Mouse (Mus musculus): Measurements from ENCODE around the gene BC005537.
"Not testable (repeated sequence)": the region's sequence is repeated elsewhere in the genome, so short reads cannot be mapped to it uniquely, and the experiment has no call there.

Gene BC005537

GRCm38 (mm10) chr13:24801308-24801921, at the start of gene BC005537:
TSS of gene BC005537 (plus strand) at chr13:24801657.
- DNase-seq (ENCODE audit: low spot score in 2 of 2) = no peak

DNA sequence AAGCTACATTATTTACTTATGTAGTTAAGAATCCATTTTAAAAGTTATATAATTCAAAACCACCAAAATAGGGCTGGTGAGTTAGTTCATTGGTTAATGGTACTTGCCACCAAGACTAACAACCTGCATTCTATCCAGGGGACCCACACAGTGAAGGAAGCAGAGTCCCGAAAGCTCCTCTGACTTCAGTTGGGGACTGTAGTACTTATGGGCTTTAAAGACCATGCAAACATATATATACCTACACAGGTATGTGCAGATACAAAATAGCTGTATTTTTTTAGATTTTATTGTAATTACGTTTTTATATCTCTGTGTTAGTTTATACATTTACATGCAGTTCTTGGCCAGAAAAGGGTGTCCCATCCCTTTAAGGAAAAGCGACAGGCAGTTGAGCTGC, 44.7 kb upstream of the BC005537 start:
- no peak for DNase-seq (ENCODE audit: low spot score in 2 of 2)

GRCm38 (mm10) chr13:24757820-24758564, 43.5 kb upstream of the BC005537 start:
- no peak for DNase-seq (ENCODE audit: low spot score in 2 of 2)

GRCm38 (mm10) chr13:24759451-24759850, 42.0 kb upstream of the BC005537 start:
- no peak for DNase-seq (ENCODE audit: low spot score in 2 of 2)

DNA sequence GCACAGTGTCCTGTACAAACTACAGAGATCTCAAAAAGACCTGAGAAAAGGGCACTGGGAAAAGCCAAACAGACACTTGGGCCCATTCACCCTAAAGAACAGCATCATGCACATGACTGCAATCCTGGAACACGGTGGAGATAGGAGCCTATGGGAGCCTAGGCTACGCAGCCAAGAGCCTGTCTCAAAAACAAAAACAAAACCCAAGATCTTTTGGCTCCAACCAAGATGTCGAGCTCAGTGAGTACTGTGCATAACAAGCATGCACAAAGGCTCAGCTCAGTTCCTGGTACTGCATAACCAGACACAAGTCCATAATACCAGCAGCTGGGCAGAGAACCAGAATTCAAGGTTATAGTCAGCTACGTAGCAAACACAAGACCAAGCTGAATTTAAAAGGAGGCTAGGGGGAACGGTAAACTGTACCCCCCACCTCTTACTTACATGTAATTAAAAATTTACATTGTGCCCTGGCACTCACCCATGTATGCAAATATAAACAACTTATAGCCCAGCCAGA, 41.0 kb upstream of the BC005537 start:
- DNase-seq (ENCODE audit: low spot score in 2 of 2) = no peak

- no peak for DNase-seq (ENCODE audit: low spot score in 2 of 2)
Measured at GRCm38 (mm10) chr13:24761083-24761402, 40.4 kb upstream of the BC005537 start.

DNA sequence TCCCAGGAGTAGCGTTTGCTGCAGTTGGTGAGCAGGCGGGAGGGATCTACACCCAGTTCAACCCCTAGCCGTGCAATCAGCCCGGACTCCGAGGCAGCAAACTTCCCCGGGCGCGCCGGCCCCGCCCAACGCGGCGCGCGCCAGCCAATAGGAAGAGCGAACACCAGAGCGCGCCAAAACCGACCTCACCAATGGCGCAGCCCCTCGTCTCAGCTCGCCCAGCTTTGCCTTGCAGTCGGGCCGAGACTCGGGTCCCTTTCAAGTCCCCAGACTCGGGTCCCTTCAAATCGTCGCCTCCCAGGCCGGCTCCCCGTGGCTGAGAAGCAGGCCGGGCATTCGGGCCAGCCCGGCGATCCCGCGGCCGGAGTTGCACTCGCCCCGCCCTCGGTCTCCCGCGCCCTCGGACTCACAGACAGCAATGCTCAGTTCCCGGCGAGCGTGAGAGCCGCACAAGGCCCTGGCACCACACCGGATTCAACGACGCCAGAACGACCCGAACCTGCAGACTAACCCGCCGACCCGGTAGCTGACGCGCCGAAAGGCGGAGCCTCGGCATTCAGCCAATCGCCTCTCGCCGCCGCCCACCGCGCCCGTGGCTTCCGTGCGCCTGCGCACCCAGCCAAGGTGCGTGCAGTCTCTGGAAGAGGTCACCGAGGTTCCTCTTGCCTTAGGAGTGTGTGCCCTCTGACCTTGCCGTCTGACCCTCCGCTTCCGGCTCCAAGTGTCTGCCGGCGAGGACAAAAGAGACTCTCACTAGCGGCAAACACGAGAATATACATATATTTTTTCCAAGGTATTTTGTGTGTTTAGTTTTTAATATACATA, 39.8 kb upstream of the BC005537 start, which contains the start of gene Gmnn:
Gene Gmnn (minus strand): TSS at position 521 of the 825 bp plus-strand sequence.
- peak; percentile 62 to 67 for DNase-seq (ENCODE audit: low spot score in 2 of 2)

GRCm38 (mm10) chr13:24762254-24762653, 39.2 kb upstream of the BC005537 start:
- DNase-seq (ENCODE audit: low spot score in 2 of 2) = no peak

DNA sequence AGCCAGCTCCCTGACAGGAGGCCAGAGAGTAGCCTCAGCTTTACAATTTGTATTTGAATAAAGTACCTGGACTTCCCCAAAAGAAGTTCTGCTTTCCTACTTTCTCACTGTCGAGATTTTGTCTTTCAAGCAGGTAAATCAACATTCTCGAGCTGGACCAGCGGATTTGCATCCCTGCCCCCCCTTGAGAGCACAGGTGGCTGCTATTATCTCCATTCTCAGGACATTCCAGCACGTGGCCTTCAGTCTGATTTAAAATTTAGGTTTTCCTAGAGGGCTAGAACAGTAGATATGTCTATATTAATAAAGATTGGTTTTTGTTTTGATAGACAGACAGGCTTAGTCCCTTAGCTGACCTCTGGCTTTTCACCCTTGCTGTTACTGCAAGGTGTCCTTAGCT, 33.6 kb upstream of the BC005537 start:
- not testable (repeated sequence) for DNase-seq (ENCODE audit: low spot score in 2 of 2)

DNA sequence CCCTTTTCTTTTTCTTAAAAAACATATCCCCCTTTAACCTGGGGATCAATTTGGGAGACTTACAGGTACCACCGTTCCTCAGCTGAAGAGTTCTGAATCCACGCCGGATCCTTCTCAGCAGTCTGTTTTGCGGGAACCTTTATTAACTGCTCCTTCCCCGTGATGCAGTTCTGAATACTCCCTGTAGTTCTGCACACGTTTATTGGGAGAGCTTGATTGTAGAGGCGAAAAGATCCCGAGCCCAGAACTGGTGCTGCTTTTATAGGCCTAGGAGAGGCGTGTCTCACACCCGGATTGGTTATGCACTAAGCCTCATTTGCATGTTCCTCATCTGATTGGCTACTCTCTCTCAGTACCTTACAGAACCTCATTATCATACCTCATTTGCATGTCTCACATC, 30.0 kb upstream of the BC005537 start:
- DNase-seq (ENCODE audit: low spot score in 2 of 2) = not testable (repeated sequence)

DNA sequence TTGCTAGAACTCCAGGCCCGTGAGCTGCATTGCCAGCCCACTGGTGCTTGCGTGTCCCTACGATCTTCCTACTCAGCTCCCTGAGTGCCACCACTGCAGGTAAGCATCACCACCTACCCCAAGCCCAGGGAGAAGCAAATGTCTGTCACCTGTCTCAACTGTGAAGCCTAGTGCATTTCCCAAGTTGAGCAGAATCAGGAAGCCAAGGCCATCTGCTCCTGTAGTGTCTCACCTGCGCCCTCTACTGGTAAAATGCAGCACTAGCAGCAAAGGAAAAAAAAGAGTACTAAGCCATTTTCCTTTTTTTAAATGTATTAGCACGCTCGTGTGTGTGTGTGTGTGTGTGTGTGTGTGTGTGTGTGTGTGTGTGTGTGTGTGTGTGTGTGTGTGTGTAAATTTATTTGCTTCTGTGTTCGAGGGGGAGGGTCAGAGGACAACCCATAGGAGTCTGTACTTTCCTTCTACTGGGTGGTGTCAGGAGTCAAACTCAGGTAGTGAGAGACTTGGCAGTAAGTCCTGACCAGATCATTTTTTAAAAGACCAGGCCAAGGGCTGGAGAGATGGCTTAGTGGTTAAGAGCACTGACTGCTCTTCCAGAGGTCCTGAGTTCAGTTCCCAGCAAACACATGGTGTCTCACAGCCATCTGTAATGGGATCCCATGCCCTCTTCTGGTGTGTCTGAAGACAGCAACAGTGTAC, 25.2 kb upstream of the BC005537 start:
- DNase-seq (ENCODE audit: low spot score in 2 of 2) = no peak

DNA sequence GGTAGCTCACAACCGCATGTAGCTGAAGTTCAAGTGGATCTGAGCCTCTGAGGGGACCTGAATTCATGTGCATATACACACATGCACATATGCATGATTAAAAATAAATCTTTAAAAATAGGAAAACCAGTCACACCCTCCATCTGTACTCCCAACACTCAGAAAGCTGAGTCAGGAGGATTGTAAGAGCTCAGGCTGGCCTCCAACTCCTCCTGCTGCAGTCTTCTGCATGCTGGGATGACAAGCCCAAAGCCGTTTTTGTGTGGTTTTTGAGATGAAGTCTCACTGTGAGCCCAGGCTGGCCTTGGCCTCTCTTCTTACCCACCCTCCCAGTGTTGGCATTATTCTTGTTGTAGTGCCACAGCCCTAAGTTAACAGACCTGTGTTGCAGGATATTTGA, 23.4 kb upstream of the BC005537 start:
- no peak for DNase-seq (ENCODE audit: low spot score in 2 of 2)

- DNase-seq (ENCODE audit: low spot score in 2 of 2) = no peak
Measured at GRCm38 (mm10) chr13:24778706-24779380, 22.6 kb upstream of the BC005537 start.

GRCm38 (mm10) chr13:24781916-24782315, 19.5 kb upstream of the BC005537 start:
- DNase-seq (ENCODE audit: low spot score in 2 of 2) = no peak

GRCm38 (mm10) chr13:24786014-24786490, 15.4 kb upstream of the BC005537 start:
- DNase-seq (ENCODE audit: low spot score in 2 of 2) = no peak

DNA sequence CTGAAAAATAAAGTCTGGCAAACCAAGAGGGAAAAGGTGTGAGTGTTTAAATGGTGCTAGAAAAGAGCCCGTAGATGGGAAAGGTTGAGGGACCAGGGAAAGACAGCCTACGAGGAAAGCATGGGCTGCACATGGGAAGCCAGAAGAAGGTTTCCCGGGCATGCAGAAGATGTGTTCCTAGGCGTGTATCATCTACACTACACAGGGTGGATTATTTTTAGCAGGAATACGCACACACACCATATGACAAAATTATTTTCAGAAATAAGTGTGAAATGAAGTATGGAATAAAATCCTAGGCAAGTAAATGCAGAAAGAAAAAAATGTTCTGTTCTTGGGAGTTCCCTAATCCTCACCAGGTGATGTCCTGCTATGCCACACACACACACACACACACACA, 14.0 kb upstream of the BC005537 start:
- DNase-seq (ENCODE audit: low spot score in 2 of 2) = no peak

DNA sequence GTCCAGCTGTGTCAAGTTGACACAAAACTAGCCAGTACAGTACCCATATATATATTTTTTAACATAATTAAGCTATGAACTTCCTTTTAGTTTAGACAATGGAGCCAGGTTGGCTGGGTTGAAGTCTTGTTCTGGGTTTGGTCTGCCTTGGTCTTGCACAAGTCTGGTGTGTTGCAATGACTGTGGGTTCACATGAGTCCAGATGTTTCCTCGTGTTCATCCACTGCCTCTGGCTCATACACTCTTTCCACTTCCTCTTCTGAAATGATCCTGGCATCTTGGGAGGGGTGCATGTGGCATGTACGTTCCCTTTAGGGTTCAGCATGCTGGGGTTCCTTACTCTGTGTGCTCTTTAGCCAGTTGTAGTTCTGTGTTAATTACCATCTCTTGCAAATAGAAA, 10.1 kb upstream of the BC005537 start:
- DNase-seq (ENCODE audit: low spot score in 2 of 2) = no peak

DNA sequence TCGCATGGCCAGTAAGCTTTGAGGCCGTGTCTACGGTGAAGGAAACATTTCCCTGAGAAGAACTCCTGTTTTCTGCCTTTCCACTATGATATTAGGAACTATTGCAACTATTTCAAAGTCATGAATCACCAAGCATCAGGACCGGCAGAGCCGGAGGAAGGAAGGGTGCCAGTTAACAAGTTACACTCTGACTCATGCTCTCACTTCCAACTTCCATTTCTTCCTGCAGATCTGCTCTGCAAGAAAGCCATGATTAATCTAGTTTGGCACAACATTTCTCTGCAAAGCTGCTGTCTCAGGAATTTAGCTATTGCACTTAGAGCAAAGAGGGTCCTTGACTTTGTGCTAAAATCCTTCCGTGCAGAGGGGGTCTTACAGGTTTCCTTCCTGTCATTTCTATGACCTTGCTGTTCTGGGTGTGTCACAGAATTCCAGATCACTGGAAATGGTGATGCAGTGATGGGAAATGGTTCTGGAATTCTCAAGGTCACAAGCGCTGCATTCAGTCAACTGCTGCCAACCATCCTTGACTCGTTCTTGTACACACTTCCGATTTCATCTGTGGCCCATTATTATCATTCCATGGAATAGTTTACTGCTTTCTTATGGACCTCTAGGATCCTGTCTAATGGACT, 8.9 kb upstream of the BC005537 start:
- DNase-seq (ENCODE audit: low spot score in 2 of 2) = no peak

DNA sequence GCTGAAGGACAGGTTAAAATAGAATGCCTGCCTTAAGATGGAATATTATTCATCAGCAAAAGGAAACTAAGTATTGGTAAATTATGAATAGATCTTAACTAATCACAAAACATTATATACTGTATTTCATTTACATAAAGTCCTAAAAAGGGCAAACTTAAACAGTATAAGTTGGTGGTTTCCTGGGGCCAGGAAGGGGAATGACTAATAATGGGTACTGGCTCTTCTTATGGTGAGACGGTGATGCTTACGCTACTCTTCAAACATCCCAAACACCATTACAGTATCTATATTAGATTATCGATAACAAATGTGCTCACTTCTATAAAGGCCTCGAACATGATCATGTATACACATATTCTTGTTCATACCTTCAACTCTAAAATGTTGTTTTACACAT, 2.8 kb upstream of the BC005537 start:
- no peak for DNase-seq (ENCODE audit: low spot score in 2 of 2)

GRCm38 (mm10) chr13:24799378-24799777, 2.1 kb upstream of the BC005537 start:
- no peak for DNase-seq (ENCODE audit: low spot score in 2 of 2)
